Mouse (Mus musculus): ENCODE measurements around the gene Adamts5.

GRCm38 (mm10) chr16:85950356-85950755, 48.7 kb upstream of the Adamts5 start:
- TF ChIP-seq CTCF (IDR thresholded peaks at IDR 0.05; ENCODE audit: low read depth) (no peak), EP300 (IDR thresholded peaks at IDR 0.05; ENCODE audit: low read depth) (no peak)

Measured in liver, postnatal 0 days (tissue).